Mouse (Mus musculus) brain, embryonic 14.5 days (tissue): Measurements from ENCODE around the gene Rfxank. TPM values are rescaled to one million over a fixed set of nuclear protein-coding genes. Genes with fewer than 3 reads are reported as not detected.

Experiments
- DNase-seq: peaks from one replicate; pipeline ENCODE4 v3.0.0-alpha.2; 2011; ENCODE audit warnings: low read depth
- CTCF ChIP-seq: fragments of 200-500 bp; IDR thresholded peaks from 2 replicates; pipeline ENCODE4 v1.5.1; 2012; ENCODE audit warnings: inconsistent platforms, mild to moderate bottlenecking, moderate library complexity, borderline replicate concordance; ENCODE audit not compliant: insufficient read depth, insufficient read length; ENCODE audit errors: extremely low read depth
- POLR2A ChIP-seq: fragments of 200-500 bp; IDR thresholded peaks from 2 replicates; pipeline ENCODE4 v1.6.1; 2012; ENCODE audit warnings: mild to moderate bottlenecking, inconsistent platforms, borderline replicate concordance; ENCODE audit not compliant: poor library complexity, insufficient read depth, insufficient read length, severe bottlenecking; ENCODE audit errors: extremely low read depth
- polyA plus RNA-seq: library from polyadenylated mRNA; depleted of rRNA; stranded (reverse); fragments of >200 nt; gene quantifications from 2 replicates; pipeline ENCODE4 v1.2.3, GENCODE M21; 2012

The Rfxank gene
- polyA plus RNA-seq, 1 experiment = 20.0 TPM

GRCm38 (mm10) chr8:70137890-70138289, 1.1 kb downstream of the Rfxank start:
- no peak for DNase-seq
- TF ChIP-seq CTCF (no peak), POLR2A (no peak)

GRCm38 (mm10) chr8:70136591-70136990, 2.4 kb downstream of the Rfxank start:
- DNase-seq = no peak
- TF ChIP-seq POLR2A = no peak
- TF ChIP-seq CTCF = no peak

GRCm38 (mm10) chr8:70134931-70135330, 4.0 kb downstream of the Rfxank start:
- DNase-seq = no peak
- TF ChIP-seq CTCF (no peak), POLR2A (no peak)

- TF ChIP-seq POLR2A (no peak), CTCF (no peak)
These were observed 4.9 kb downstream of the Rfxank start for GRCm38 (mm10) chr8:70134086-70134485.

GRCm38 (mm10) chr8:70131166-70131883, 7.6 kb downstream of the Rfxank start, which contains the start of gene Nr2c2ap:
Nr2c2ap (plus strand) TSS chr8:70131333.
- DNase-seq = peak; percentile 94
- TF ChIP-seq CTCF = no peak; the same call in 1 of the 2 replicates
- 0 out of 2 replicates have a peak, but pooled peaks have one; percentile 16 for TF ChIP-seq POLR2A

More at GRCm38 (mm10) chr8:70134086-70134485, 4.9 kb downstream of the Rfxank start:
- DNase-seq = no peak

- TF ChIP-seq POLR2A = no peak
- TF ChIP-seq CTCF = no peak
- no peak for DNase-seq
These were observed 8.9 kb downstream of the Rfxank start for GRCm38 (mm10) chr8:70130066-70130465.

GRCm38 (mm10) chr8:70129309-70129952, 9.5 kb downstream of the Rfxank start:
- DNase-seq = peak; percentile 93
- TF ChIP-seq POLR2A (no peak), CTCF (no peak)

GRCm38 (mm10) chr8:70128435-70128834, 10.5 kb downstream of the Rfxank start:
- DNase-seq = peak; percentile 86
- no peak for TF ChIP-seq CTCF
- TF ChIP-seq POLR2A = no peak

- TF ChIP-seq POLR2A (no peak), CTCF (no peak)
- DNase-seq = no peak
These were observed 14.0 kb downstream of the Rfxank start for GRCm38 (mm10) chr8:70124992-70125391.

- DNase-seq = no peak
- no peak for TF ChIP-seq POLR2A
- TF ChIP-seq CTCF = peak; percentile 49; the same call in 1 of the 2 replicates
These were observed 16.1 kb downstream of the Rfxank start for GRCm38 (mm10) chr8:70122863-70123262.

GRCm38 (mm10) chr8:70120667-70121066, 18.3 kb downstream of the Rfxank start, which contains the start of gene Ncan:
Ncan (minus strand) TSS chr8:70120873.
- TF ChIP-seq CTCF (no peak), POLR2A (peak; percentile 98)
- DNase-seq = peak; percentile 96
